Mouse (Mus musculus) kidney, adult 18-20 months (tissue): ENCODE results near the gene Man2b1.
A peak's percentile ranks its signal among the peaks of the same experiment; 100 is the strongest.

ENCODE experiments used
- DNase-seq: peaks from one replicate; pipeline ENCODE4 v3.0.0; 2021

Gene Man2b1

GRCm38 (mm10) chr8:85083108-85083813, at the start of gene Man2b1:
Man2b1 (plus strand) TSS chr8:85083270.
- peak; percentile 92 for DNase-seq

- DNase-seq: no peak
Measured at GRCm38 (mm10) chr8:85033867-85034266, 49.2 kb upstream of the Man2b1 start.

- peak; percentile 71 for DNase-seq
Measured at GRCm38 (mm10) chr8:85034764-85035163, 48.3 kb upstream of the Man2b1 start.

GRCm38 (mm10) chr8:85035165-85035727, 47.8 kb upstream of the Man2b1 start:
- DNase-seq: no peak

- DNase-seq: peak; percentile 53
Measured at GRCm38 (mm10) chr8:85035728-85036310, 47.3 kb upstream of the Man2b1 start.

- DNase-seq: no peak
Measured at GRCm38 (mm10) chr8:85036381-85036717, 46.7 kb upstream of the Man2b1 start.

GRCm38 (mm10) chr8:85036718-85037365, 46.2 kb upstream of the Man2b1 start, which contains the start of gene Tnpo2:
Tnpo2 (plus strand) TSS chr8:85036915.
- peak; percentile 90 for DNase-seq

GRCm38 (mm10) chr8:85037366-85037680, 45.7 kb upstream of the Man2b1 start:
- DNase-seq: no peak

- DNase-seq: peak; percentile 50
Measured at GRCm38 (mm10) chr8:85037681-85038531, 45.2 kb upstream of the Man2b1 start.

- DNase-seq: no peak
Measured at GRCm38 (mm10) chr8:85043619-85044018, 39.5 kb upstream of the Man2b1 start.

- DNase-seq: no peak
Measured at GRCm38 (mm10) chr8:85057367-85057766, 25.7 kb upstream of the Man2b1 start.

GRCm38 (mm10) chr8:85059879-85060616, 23.0 kb upstream of the Man2b1 start, which contains the start of gene Fbxw9:
Fbxw9 (plus strand) TSS chr8:85060055.
- peak; percentile 92 for DNase-seq

GRCm38 (mm10) chr8:85062603-85063002, 20.5 kb upstream of the Man2b1 start:
- DNase-seq: no peak

- DNase-seq: peak; percentile 89
Measured at GRCm38 (mm10) chr8:85065213-85065612, 17.9 kb upstream of the Man2b1 start.

- no peak for DNase-seq
Measured at GRCm38 (mm10) chr8:85067155-85067554, 15.9 kb upstream of the Man2b1 start.

- DNase-seq: no peak
Measured at GRCm38 (mm10) chr8:85067982-85068381, 15.1 kb upstream of the Man2b1 start, which contains the start of gene Gm5741. Gm5741 (minus strand) TSS chr8:85067982.

GRCm38 (mm10) chr8:85071041-85071440, 12.0 kb upstream of the Man2b1 start:
- DNase-seq: peak; percentile 48

- peak; percentile 93 for DNase-seq
Measured at GRCm38 (mm10) chr8:85071514-85072281, 11.4 kb upstream of the Man2b1 start, which contains the start of gene Dhps. Dhps (plus strand) TSS chr8:85071757.

- DNase-seq: no peak
Measured at GRCm38 (mm10) chr8:85072364-85072929, 10.6 kb upstream of the Man2b1 start.

- no peak for DNase-seq
Measured at GRCm38 (mm10) chr8:85073041-85073612, 9.9 kb upstream of the Man2b1 start.
